Mouse (Mus musculus) heart, embryonic 15.5 days (tissue): ENCODE data around the gene Zfp933. TPM values are rescaled to one million over a fixed set of nuclear protein-coding genes. Genes with fewer than 3 reads are reported as not detected.
"Not testable (repeated sequence)": the region's sequence is repeated elsewhere in the genome, so short reads cannot be mapped to it uniquely, and the experiment has no call there.

Experiments used
- ATAC-seq: fragments of 200-750 bp; cut with Nextera tagmentation; replicated peaks from 2 replicates; pipeline ENCODE4 v1.8.0; 2017; ENCODE audit warnings: low read depth, moderate TSS enrichment; ENCODE audit not compliant: insufficient number of reproducible peaks, insufficient read depth, low FRiP score
- H3K27ac ChIP-seq: fragments of 300-500 bp; sonication (generic); 2 replicates; pipeline ENCODE4 v1.5.1; 2015; ENCODE audit warnings: mild to moderate bottlenecking, inconsistent platforms
- H3K27me3 ChIP-seq: fragments of 300-500 bp; sonication (generic); 2 replicates; pipeline ENCODE4 v1.6.1; 2015; ENCODE audit warnings: inconsistent platforms
- H3K36me3 ChIP-seq: fragments of 300-500 bp; sonication (generic); 2 replicates; pipeline ENCODE4 v1.6.1; 2015; ENCODE audit warnings: mild to moderate bottlenecking, inconsistent platforms
- H3K4me1 ChIP-seq: fragments of 300-500 bp; sonication (generic); replicated peaks from 2 replicates; pipeline ENCODE4 v1.6.1; 2015; ENCODE audit warnings: inconsistent platforms
- H3K4me2 ChIP-seq: fragments of 300-500 bp; sonication (generic); 2 replicates; pipeline ENCODE4 v1.6.1; 2015; ENCODE audit warnings: inconsistent platforms, mild to moderate bottlenecking, moderate library complexity
- H3K4me3 ChIP-seq: fragments of 300-500 bp; sonication (generic); 2 replicates; pipeline ENCODE4 v1.5.1; 2015; ENCODE audit warnings: mild to moderate bottlenecking, inconsistent platforms
- H3K9ac ChIP-seq: fragments of 300-500 bp; sonication (generic); 2 replicates; pipeline ENCODE4 v1.6.1; 2015; ENCODE audit warnings: mild to moderate bottlenecking, inconsistent platforms
- H3K9me3 ChIP-seq: fragments of 300-500 bp; sonication (generic); replicated peaks from 2 replicates; pipeline ENCODE4 v1.6.1; 2016; ENCODE audit warnings: inconsistent platforms
- WGBS: fragments of 180-500 bp; shearing (Covaris S2); methylation state at CpG from one replicate; pipeline ENCODE4 v1.1.7; 2015; ENCODE audit warnings: mixed read lengths; 5-methylcytosine and 5-hydroxymethylcytosine counted together
- polyA plus RNA-seq: library from polyadenylated mRNA; unstranded; fragments of >200 nt; fragmentation: Nextera tagmentation; extraction: Ambion mirVana; gene quantifications from 2 replicates; pipeline ENCODE4 v1.2.1, GENCODE M21; 2015

The Zfp933 gene
- polyA plus RNA-seq, 1 experiment from 2014 or later = 4.0 TPM

DNA sequence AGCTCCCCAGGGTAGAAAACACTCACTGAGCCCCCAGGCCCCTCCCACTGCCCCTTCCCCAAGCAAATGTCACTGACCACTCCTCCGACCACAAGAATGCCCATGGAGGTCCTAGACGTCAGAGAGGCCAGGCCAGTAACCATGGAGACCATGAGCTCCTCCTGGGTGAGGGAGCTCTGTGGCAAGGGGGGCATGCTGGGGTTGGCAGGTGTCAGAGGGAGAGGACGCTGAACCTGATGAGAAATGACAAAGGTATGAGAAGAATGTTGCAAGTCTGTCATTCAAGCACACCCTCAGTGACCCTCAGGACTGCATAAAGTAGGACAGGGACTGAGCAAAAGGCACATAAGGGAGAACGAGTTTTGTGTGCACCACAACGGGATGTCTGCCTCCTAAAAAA, 31.7 kb upstream of the Zfp933 start:
- Histone ChIP-seq H3K4me2 (no peak overlapping the region), H3K4me3 (no peak overlapping the region), H3K9me3 (no peaks in the 10 kb centered on the region), H3K36me3 (peaks cover 93% of the 10 kb centered on the region), H3K27ac (no peak overlapping the region), H3K9ac (no peak overlapping the region), H3K27me3 (no peaks in the 10 kb centered on the region), H3K4me1 (peaks cover 5% of the 10 kb centered on the region)
- 0 out of 2 replicates have a peak, but pooled peaks have one; percentile 20 for ATAC-seq
- WGBS = 41% methylated on average over 5 of the region's 5 CpGs

DNA sequence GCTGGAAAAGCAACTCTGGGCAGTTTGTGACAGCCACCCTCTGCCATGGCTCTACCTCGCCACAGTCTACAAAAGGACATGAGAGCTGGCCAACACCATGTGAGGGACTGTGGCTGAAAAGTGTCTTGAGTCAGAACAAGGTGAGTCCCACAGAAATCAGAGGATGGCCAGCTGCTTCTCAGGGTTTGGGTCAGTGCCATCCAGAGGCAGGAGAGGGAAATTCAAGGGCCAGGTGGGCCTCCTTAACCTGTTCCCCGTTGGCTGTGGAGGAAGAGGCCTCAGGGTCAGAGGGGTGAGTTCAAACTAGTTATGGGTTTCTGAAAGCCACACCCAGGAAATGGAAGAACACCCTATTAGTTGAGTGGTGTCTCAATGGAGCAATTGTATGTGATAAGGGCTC, 31.3 kb upstream of the Zfp933 start:
- WGBS = 71% methylated on average over 2 of the region's 2 CpGs
- H3K4me1 ChIP-seq = peaks cover 5% of the 10 kb centered on the region
- H3K4me3 ChIP-seq = no peak overlapping the region
- H3K9ac ChIP-seq = no peak overlapping the region
- H3K27ac ChIP-seq = no peak overlapping the region
- H3K9me3 ChIP-seq = no peaks in the 10 kb centered on the region
- H3K27me3 ChIP-seq = no peaks in the 10 kb centered on the region
- peaks cover 93% of the 10 kb centered on the region for H3K36me3 ChIP-seq
- H3K4me2 ChIP-seq = no peak overlapping the region
- 0 out of 2 replicates have a peak, but pooled peaks have one; percentile 6 for ATAC-seq

DNA sequence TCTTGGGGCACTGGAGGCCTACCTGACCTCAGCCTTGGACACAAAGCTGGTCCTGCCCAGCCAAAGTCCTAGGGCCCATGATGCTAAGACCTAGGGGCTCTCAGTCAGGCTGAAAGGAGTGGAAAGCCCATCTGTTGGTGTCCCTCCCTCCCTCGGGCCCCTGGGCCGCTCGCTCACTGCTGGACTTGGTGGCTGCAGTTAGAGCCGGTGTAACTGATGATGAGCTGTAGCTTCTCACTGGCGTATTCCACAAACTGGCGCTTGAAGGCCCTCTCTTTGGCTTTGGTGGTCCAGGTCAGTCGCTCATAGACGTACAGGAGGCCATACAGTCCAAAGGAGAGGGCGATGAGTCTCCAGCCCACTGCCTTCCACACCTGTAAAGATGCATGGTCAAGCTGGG, 30.4 kb upstream of the Zfp933 start:
- no peak for ATAC-seq
- Histone ChIP-seq H3K9ac (no peak overlapping the region), H3K27ac (no peak overlapping the region), H3K4me1 (peaks cover 5% of the 10 kb centered on the region), H3K36me3 (peaks cover 94% of the 10 kb centered on the region), H3K27me3 (no peaks in the 10 kb centered on the region), H3K4me2 (no peak overlapping the region), H3K4me3 (no peak overlapping the region), H3K9me3 (no peaks in the 10 kb centered on the region)
- 95% methylated on average over 9 of the region's 9 CpGs for WGBS

DNA sequence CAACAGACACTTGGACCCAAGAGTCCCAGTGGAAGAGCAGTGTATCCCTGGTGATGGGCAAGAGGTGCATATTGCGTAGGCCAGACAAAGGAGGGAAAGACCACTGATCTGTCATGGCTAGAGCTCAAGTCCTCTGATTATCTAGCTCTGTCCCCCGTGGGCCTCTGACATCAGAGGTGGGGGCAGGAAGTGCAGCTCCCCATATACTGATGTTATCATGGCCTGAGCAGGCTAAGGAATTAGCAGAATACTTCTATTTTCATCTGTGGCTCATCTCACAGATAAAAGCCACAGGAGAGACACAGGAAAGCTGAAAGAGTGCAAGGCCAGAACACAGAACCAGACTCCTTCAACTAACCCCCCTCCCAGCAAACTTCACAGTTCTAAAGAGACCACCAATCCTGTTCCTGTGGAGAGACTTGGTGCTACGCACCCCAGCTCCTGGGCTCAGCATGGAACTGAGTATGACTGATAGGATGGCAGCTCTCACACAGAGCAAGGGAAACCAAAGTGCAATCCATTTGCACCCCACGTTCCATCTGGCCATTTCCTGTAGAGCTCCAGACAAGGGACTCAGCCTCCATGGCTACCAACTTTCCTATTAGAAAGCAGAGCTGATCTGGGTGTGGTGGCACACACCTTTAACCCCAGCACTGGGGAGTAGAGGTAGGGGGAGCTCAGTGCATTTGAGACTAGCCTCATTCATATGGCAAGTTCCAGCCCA, 27.8 kb upstream of the Zfp933 start:
- Histone ChIP-seq H3K4me2 (no peak overlapping the region), H3K36me3 (peaks cover 90% of the 10 kb centered on the region), H3K9ac (no peak overlapping the region), H3K4me1 (peaks cover 8% of the 10 kb centered on the region), H3K27ac (no peak overlapping the region), H3K4me3 (no peak overlapping the region), H3K27me3 (no peaks in the 10 kb centered on the region), H3K9me3 (no peaks in the 10 kb centered on the region)
- 78% methylated on average over 4 of the region's 4 CpGs for WGBS
- ATAC-seq = no peak

DNA sequence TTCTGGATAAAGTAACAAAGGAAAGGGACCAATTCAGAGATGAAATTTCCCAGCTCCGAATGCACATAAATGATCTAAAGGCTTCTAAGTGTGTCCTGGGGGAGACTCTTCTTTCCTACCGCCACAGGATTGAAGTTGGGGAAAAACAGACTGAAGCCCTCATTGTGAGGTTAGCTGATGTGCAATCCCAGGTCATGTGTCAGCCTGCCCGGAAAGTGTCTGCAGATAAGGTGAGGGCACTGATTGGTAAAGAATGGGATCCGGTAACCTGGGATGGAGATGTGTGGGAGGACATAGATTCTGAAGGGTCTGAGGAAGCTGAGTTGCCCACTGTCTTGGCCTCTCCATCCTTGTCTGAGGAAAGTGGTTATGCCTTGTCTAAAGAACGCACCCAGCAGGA, 21.1 kb upstream of the Zfp933 start:
- Histone ChIP-seq H3K27me3 (no peaks in the 10 kb centered on the region), H3K4me3 (peak overlapping the region; percentile 65), H3K9ac (peak overlapping the region; percentile 65), H3K36me3 (peaks cover 38% of the 10 kb centered on the region), H3K4me2 (peak overlapping the region; percentile 82), H3K9me3 (no peaks in the 10 kb centered on the region), H3K27ac (peak overlapping the region; percentile 72), H3K4me1 (peaks cover 25% of the 10 kb centered on the region)
- ATAC-seq = no peak
- 10% methylated on average over 5 of the region's 5 CpGs for WGBS

DNA sequence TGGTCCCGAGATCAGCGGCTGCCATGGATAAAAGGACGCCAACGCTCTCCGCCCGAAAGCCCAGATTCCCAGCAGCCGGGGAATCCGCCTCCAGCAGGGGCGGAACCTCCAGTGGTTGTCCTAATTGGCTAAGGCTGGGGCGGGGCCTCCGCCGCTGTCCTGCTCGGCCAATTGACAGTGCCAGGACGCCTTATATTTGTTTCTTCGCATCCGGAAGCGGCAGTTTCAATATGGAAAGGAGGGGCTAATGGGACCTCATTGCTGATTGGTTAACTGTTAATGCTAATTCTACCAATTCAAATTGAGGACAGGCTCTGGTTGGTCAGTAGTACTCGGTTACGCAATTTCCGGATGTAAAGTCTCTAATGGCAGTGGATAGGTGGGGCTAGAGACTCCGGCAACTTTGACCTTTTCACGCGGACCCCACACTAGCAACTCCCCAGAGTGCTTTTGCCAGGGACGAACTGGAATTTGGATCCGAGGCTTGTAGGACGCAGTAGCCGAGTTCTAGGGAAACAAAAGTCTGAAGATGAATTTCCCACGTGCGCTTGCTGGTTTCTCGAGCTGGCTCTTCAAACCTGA, 20.4 kb upstream of the Zfp933 start, which contains the start of the genes Miip and Fv1:
Gene Miip, minus strand, starts transcription at position 367 of the 582 bp plus-strand sequence.
Gene Fv1, plus strand, starts transcription at position 530 of the 582 bp plus-strand sequence.
- no peaks in the 10 kb centered on the region for H3K27me3 ChIP-seq
- peak within 1 kb of the TSS; percentile 65 for H3K4me3 ChIP-seq
- peak; percentile 96 for ATAC-seq
- peaks cover 36% of the 10 kb centered on the region for H3K36me3 ChIP-seq
- peak within 1 kb of the TSS; percentile 82 for H3K4me2 ChIP-seq
- peaks cover 25% of the 10 kb centered on the region for H3K4me1 ChIP-seq
- peak within 1 kb of the TSS; percentile 83 for H3K27ac ChIP-seq
- H3K9me3 ChIP-seq = no peaks in the 10 kb centered on the region
- under 1% methylated on average over 30 of the region's 30 CpGs for WGBS
- peak within 1 kb of the TSS; percentile 72 for H3K9ac ChIP-seq

DNA sequence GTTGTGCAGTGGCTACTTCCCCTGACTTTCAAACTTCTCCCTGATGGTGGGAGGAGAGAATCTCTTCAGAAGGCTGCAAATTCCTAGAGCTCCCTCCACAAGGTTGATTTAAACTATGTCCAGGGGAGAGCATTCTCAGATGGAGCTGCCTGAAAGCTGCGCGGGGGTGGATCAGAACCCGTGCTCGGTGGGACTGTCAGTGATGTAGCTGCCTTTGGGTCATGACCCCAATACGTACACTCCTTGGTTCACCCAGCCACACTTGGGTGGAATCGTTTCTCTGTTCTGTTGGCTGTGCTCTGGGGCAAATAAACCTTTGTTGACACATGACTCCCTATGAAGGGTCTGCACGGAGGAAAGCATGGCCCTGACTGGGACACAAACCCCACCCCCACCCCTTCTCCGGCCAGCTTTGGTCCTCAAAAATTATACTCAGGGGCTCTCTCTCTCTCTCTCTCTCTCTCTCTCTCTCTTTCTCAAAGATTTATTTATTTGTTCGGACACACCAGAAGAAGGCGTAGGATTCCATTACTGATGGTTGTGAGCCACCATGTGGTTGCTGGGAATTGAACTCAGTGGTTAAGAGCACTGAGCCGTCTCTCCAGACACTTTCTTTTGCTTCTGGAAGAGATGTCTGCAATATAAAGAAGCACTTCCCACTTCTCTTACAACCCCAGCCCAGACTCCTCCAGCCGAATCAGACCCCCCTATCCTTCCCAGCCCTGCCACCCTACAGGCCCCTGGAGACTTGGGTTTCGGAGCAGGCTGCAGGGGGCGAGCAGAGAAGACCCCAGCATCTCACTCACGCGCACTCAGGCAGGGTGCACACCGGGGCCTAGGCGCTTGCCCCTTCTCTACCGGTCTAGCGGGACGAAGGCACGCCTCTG, 19.6 kb upstream of the Zfp933 start:
- peak overlapping the region; percentile 83 for H3K27ac ChIP-seq
- WGBS = 6% methylated on average over 22 of the region's 22 CpGs
- H3K4me1 ChIP-seq = peaks cover 25% of the 10 kb centered on the region
- peaks cover 35% of the 10 kb centered on the region for H3K36me3 ChIP-seq
- no peaks in the 10 kb centered on the region for H3K27me3 ChIP-seq
- peak overlapping the region; percentile 69 for H3K4me2 ChIP-seq
- no peaks in the 10 kb centered on the region for H3K9me3 ChIP-seq
- ATAC-seq = no peak
- peak overlapping the region; percentile 72 for H3K9ac ChIP-seq
- peak overlapping the region; percentile 65 for H3K4me3 ChIP-seq

DNA sequence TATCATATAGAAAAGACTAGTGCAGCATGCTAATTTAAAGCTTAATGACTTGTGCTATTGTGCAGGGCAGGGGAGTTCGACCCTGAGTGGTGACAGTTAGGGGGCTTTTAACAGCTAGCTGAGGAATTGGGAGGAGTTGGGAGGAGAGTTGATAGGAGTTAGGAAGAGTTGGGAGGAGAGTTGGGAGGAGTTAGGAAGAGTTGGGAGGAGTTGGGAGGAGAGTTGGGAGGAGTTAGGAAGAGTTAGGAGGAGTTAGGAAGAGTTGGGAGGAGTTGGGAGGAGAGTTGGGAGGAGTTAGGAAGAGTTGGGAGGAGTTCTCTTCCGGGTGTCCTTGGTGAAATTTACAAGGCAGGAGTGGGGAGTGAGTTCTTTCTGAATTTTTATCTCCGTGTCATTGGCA, 18.6 kb upstream of the Zfp933 start:
- H3K27me3 ChIP-seq = not testable (repeated sequence)
- 36% methylated on average over 3 of the region's 3 CpGs for WGBS
- H3K36me3 ChIP-seq = peaks cover 36% of the 10 kb centered on the region

DNA sequence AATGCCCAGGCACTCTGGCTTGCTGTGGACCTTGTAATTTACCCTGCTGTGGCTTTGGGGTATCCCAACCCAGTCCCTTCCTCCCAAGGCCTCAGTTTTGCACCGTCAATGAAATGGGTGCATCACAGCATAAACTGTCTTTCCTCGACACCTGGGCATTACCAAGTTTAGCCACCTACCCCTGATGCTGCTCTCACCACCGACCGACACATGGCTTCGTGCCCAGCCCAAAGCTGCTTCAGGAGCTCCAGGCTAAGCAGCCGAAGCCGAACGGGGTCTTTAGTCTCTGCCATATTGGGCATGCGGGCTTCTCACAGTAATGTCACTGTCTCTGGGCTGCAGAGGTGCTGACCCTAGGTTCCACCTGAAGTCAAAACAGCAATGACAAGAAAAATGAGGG, 17.9 kb upstream of the Zfp933 start:
- Histone ChIP-seq H3K27ac (no peak overlapping the region), H3K36me3 (peaks cover 37% of the 10 kb centered on the region), H3K4me1 (peaks cover 21% of the 10 kb centered on the region), H3K9ac (no peak overlapping the region), H3K4me3 (no peak overlapping the region), H3K4me2 (no peak overlapping the region), H3K27me3 (no peaks in the 10 kb centered on the region), H3K9me3 (no peaks in the 10 kb centered on the region)
- no peak for ATAC-seq
- 92% methylated on average over 9 of the region's 9 CpGs for WGBS

More for the DNA sequence above, 18.6 kb upstream of the Zfp933 start:
- not testable (repeated sequence) for H3K27ac ChIP-seq, H3K9ac ChIP-seq, ATAC-seq, H3K9me3 ChIP-seq, H3K4me3 ChIP-seq
- Histone ChIP-seq H3K4me1 (peaks cover 21% of the 10 kb centered on the region), H3K4me2 (peak overlapping the region; percentile 69; the same call in 1 of the 2 replicates)

DNA sequence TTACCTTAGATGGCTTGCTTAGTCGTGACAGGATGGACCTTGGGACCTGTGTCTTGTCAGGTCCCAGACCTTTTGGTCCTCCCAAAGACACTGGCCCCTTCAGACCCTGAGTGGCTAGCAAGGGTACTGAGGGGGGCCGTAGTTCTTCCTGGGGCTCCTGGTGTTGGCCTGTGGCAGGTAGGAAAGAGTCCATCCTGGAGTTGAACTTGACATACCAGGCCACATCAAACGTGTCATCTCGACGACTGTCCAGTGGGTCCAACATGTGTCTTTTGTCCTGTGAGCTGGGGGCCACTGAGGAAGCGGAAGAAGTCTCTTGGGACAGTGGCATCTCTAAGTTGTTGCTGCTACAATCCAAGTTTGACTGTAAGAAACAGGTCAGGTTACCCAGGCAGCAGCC, 17.5 kb upstream of the Zfp933 start:
- H3K36me3 ChIP-seq = peaks cover 40% of the 10 kb centered on the region
- no peak overlapping the region for H3K4me2 ChIP-seq
- no peak overlapping the region for H3K4me3 ChIP-seq
- no peak overlapping the region for H3K27ac ChIP-seq
- WGBS = 90% methylated on average over 6 of the region's 6 CpGs
- H3K9ac ChIP-seq = no peak overlapping the region
- peaks cover 21% of the 10 kb centered on the region for H3K4me1 ChIP-seq
- no peaks in the 10 kb centered on the region for H3K9me3 ChIP-seq
- no peak for ATAC-seq
- no peaks in the 10 kb centered on the region for H3K27me3 ChIP-seq

DNA sequence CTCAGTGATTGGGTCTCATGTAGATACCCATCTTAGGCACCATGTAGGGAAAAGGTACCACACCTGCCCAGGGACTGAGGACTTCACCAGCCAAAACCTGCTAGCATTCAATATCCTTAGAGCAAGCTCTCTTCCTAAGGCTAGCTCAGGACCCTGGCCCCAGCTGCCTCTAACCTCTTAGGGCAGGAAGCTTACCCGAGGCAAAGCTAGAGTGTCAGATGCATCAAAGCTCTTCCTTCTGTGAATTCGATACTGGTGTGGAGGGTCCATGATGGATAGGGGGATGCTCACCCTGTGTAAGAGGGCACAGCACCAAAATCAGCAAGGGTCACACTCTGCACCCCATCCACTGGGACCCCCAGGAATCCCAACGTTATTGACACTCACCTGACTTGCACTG, 13.9 kb upstream of the Zfp933 start:
- Histone ChIP-seq H3K27ac (no peak overlapping the region), H3K9me3 (no peaks in the 10 kb centered on the region), H3K4me1 (no peaks in the 10 kb centered on the region; the same call in 1 of the 2 replicates), H3K9ac (no peak overlapping the region), H3K36me3 (peaks cover 48% of the 10 kb centered on the region), H3K27me3 (no peaks in the 10 kb centered on the region), H3K4me3 (no peak overlapping the region), H3K4me2 (no peak overlapping the region)
- ATAC-seq = no peak
- WGBS = 89% methylated on average over 3 of the region's 3 CpGs
